Mouse (Mus musculus) granulocyte monocyte progenitor cell, adult 5-6 weeks (primary cell): ENCODE data around the gene Tedc1. TPM values are rescaled to one million over a fixed set of nuclear protein-coding genes. Genes with fewer than 3 reads are reported as not detected.

Experiments
- ATAC-seq: replicated peaks from 2 replicates; pipeline ENCODE4 v1.8.0; 2016; ENCODE audit warnings: mild to moderate bottlenecking, moderate TSS enrichment, inconsistent platforms; ENCODE audit not compliant: poor library complexity, severe bottlenecking
- total RNA-seq, 2 experiments: library from RNA; stranded (forward) in 1 of 2; stranded (reverse) in 1 of 2; fragments of 200-712, 200-1000 nt in 1 of 2; fragments of >200 nt in 1 of 2; fragmentation: Nextera tagmentation in 1 of 2; gene quantifications; 2 replicates each; pipeline ENCODE4 v1.2.3; 2014 to 2017

Gene Tedc1
- 6.5 and 11.1 TPM in 2 replicates for total RNA-seq (2014; fragmentation: Nextera tagmentation)
- 6.1 and 22.6 TPM in 2 replicates for total RNA-seq (2017)

DNA sequence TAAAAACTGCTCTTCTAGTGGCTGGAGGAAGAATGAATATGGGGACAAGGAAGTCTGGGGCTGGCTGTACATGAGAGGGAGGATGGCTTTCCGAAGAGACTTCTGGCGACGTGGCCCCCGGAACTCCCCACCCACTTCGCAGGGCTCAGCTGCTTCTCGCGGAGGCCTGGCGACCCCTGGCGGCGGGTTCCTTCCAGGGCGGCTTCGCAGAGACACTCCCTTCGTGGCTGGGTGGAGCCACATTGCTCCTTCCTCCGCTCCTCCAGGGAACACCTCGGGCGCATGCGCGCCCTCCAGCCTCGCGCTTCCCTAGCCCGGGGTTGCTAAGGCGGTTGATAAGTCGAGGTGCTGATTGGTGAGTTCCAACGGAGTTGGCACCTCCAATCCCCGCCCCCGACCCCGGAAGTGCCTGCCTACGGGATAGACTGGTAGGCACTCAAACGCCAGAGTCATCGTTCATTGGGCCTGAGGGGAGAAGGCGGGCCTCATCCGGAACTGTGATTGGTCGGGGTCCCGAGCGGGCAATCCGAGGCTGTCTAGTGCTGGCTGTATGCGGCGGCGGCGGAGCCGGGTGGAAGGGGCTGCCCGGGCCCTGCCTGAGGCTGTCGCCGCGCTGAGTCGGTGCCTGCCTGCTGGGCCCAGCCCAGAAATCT, at the start of gene Tedc1:
Gene Tedc1, plus strand, starts transcription at position 535 of the 653 bp plus-strand sequence.
- ATAC-seq, result peak; percentile 74

DNA sequence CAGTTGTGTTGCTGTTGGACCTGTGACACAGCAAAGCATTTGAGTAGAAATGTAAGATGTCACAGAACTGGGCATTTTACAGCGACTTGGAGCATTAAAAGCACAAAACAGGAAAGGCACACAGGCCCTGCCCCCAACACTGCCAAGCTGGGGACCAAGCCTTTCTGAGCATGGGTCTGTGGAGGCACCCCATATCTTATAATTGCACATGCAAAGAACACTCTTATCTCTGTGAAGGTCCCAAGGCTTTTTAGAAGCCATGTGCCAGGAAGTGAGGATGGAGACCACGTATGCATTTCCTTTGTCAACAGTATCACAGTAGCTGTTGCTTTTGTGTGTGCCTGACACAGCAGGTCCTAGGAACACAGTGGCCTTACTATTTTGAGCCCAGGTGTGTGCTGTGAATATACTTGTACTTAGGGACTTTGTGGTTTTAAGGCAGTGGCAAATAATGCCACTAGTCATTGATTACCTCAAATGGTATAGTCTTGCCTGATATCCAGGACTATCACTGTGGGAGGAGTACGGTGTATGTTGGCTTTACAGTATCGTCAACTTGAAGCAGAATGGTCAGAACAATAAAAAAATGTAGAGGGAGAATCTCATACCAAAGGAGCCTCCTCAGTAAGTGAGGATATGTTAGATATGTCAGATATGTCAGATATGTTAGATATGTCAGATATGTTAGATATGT, 48.6 kb upstream of the Tedc1 start:
- ATAC-seq, result no peak

DNA sequence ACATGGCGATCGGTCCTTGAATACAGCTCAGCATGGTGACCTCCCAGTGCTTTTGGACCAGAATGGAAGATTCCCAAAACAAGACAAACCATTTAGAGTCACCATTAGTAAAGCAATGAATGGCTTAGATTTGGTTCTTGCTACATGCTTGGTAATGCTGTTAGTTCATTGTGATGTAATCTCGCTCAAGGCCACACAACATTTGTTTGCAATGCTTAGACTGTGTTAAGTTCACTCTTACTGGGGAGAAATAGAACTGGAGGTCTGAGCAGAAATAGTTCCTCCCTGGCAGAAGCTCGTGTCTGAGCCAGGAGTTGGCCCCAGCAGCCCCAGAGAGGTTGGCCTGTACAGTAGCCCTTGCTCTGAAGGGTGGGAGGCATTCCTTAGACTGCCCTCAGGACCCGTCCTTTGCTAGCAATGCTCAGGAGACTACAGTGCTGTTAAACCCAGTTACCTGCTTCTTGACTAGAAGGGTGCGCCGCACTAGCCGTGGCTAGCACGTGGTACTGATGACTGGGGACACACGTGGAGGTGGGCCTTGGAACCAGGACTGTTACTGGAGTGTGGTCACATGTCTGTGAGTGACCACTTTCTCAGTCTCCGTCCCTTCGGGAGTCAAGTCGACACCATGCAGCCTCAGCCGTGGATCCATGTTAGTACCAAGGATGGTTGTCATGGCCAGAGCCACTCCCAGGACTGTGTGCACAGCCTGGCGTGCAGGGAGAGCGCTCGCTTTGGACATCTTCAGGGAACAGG, 47.5 kb upstream of the Tedc1 start:
- no peak for ATAC-seq

DNA sequence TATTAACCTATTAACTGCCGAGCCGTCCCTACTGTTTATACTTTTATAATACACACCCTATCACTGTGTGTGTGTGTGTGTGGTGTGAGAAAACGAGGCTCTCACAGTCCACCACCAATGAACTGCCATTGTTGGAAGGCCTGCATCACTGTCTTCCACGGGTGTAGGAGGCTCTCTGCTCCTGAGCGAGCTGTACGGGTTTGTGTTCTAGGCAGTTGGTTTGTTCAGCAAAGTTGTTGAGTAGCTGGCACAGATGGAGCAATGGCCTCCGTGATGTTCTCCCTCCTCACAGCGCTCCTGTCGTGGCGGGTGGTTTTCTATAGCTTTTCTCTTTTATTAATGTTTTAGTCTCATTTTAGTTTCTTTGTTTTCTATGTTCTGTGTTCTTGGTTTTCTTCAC, 46.4 kb upstream of the Tedc1 start:
- ATAC-seq, result no peak

DNA sequence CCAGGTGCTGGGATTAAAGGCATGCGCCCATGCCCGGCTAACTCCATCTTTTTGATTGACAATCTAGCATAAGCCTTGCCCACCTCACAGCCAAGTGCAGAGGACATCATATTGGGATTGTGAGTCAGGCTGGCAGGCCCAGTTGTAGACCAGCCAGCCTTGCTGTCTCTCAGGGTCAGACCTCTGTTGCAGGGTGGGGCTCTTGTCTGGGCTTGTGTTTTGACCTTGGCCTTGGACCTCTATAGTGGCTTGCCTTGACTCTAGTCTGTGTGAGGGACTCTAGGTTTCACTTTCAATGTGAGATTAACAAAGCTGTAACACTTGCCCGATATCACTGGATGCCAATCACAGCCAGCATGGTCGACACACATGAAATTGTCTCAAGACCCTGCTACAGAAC, 42.1 kb upstream of the Tedc1 start:
- ATAC-seq, result no peak

DNA sequence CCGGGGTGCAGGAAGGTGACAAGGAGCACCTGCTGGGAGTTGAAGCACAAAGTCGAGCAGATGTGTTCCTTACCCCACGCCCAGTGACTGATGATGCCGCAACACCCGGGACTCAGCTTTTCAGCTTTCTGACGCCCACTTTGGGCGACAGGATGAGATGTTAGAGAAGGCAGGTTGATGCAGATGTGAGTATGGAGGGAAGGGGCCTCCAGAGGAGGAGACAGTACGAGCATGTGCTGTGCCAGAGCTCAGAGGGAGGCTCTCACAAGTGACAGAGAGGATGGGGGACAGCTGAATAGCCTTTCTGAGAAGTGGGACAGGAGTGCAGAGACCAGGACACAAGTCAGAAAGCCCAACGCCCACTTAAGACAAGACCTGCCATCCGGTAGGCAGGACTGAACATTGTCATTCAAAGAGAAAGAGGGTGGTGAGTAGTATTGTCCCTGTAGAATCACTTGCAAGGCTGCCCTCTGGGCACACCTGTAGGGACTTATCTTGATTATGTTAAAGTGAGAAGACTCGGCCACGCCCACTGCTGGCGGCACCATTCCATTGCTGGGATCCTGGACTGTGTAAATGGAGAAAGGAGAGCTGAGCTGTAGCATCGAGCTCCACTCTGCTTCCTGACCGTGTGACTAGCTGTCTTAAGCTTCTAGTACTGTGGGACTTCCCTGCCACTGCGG, 41.2 kb upstream of the Tedc1 start:
- ATAC-seq, result no peak

DNA sequence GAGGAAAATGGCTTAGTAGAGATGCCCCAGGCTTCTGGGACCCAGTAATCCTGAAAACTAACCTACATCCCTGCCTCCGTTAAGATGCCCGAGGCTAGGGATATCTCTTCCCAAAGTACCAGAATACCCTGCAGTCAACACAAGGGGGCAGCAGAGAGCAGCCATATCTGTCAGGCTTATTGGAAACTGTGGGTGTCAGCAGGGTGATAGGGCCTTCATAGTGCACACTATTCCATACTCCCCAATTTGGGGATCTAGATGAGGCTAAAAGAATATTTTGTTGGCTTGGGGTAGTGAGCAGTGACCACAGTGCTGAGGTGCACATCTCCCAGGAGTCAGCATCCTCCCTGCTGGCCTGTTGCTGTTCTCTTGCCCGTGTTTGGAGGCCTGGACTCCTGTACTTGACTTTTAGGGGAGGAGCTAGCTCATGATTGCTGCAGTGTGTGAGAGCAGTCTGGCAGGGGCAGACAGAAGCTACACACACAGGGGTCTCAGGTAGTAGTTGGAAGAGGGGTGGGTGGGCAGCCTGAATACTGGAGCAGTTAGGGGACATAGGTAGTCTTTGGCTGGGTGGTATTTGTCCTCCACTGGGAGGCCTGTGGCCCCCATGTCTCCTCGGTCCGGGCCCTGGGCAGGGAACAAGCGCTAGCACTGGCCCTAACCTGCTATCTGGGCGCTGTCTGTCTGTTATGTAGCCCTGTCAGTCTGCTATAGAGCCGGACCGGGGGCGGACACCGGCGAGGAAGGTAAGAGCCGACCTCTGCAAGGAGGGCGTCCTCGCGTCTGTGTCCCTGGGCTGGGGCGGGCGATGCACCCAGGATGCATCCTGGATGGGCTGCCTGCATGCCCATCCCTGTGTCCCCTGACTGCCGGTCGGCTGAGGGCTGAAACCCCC, 36.5 kb upstream of the Tedc1 start:
- ATAC-seq, result peak; percentile 77

DNA sequence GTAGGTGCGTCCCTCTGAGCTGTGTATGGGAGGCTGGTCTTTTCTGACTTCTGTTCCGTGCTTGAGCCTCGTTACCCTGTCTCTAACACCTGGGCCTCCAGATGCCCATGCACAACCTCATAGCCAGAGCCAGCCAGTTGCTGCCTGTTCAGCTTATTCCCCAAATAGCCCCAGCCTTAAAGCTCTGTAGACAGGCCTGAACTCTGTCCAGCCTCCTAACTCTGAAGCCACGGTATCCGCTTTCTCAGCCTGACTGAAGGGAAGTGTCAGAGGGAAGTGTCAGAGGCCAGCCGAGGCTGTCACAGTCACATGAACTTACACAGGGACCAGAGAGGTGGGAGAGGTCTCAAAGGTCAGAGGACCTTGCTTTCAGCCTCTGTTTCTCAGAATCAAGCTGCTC, 31.5 kb upstream of the Tedc1 start:
- no peak for ATAC-seq

DNA sequence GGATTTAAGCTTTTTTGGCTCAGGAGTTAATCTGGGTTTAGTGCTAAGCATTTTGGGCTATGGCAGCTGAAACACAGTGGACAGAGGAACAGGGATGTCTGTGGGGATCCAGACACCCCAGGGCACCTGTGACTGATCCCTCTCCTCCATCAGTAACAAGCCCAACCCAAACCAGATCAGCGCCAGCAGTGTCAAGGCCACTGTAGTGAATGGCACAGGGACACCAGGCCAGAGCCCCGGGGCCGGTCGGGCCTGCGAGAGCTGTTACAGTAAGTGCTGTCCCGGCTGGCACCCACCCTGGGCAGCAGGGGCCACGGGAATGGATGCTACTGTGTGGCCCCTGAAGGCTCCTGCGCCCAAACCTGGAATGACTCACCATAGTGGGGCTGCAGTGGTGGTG, 25.5 kb upstream of the Tedc1 start:
- no peak for ATAC-seq

DNA sequence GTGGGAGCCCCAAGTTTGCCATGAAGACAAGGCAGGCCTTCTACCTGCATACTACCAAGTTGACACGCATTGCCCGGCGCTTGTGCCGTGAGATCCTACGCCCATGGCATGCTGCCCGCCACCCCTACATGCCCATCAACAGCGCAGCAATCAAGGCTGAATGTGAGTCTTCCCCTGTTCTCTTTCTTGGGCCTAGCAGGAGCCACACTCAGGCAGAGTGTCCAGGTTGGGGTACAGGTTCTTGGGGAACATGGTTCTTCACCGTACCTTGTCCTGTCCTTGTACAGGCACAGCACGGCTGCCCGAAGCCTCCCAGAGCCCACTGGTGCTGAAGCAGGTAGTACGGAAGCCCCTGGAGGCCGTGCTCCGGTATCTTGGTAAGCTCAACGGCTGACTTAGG, 24.6 kb upstream of the Tedc1 start:
- no peak for ATAC-seq

DNA sequence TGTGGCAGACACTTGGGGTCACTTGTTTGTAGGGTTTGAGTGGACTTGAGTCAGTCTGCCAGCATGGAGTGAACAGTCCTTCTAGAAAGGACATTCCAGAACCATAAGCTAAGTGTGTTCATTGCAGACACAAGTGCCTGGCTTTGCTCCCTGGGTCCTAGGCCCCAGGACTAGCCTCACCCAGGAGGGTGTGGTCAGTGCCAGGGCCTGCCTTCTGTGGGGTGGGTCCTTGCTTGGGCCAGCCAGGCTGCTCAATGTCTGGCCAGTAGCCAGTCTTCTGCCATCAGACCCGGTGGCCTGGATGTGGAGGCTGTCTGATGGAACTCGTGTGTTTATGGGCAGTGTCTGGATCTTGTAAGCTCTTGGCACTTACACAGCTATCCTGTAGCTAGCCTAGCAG, 23.7 kb upstream of the Tedc1 start:
- no peak for ATAC-seq

DNA sequence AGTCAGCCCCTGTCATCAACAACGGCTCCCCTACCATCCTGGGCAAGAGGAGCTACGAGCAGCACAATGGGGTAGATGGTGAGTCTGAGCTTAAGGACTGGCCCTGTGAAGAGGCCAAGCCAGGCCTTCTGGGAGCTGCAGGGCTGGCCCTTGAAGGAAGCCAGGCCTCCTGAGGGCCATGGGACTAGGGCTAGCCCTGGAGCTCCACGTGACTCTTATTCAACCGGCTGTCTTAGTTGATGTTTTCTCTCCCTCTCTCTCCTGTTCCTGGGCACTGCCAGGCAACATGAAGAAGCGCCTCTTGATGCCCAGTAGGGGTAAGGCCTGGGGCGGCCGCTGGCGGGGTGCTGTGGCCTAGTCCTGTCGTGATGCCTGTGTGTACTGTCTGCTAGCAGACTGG, 23.0 kb upstream of the Tedc1 start:
- no peak for ATAC-seq

DNA sequence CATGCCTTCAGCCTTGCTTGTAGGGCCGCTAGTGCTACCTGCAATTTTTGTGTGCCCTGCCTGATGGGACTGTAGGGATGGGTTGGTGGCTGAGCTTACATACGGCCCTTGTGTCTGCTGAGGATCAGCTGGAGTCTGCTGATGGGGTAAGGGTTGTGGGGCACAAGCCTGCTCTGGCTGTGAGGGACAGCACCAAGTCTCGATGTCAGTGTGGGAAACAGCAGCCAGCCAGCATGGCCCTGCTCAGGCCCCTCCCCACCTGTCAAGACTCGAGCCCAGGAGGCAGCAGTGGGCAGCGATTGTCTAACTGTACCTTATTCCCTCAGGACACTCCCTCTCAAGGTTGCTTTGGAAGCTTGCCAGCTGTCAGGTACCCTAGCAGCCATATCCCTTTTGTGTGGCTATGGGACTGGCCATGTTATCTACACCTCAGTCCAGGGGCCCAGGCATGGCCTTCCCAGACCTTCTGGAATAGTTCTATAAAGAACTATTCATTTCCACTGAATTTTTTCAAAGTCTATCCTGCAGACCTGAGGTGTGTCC, 22.3 kb upstream of the Tedc1 start:
- no peak for ATAC-seq

DNA sequence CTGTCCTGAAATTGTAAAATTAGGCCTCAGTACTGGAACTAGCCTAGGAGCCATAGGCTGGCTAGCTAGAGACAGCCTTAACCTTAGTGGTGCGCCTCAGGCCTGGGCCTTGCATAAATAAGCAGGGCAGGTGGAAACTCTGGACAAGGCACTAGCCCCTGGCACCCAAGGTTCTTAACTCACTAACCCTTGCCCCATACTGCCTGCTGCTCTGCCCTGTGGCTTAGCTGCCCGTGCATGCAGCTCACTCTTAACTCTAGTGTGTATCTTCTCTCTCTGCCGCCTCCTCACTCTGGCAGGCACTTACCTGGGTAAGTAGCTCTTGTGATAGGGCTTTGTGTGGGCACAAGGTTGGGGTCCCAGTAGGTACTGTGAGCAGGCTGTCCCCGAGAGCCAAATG, 21.7 kb upstream of the Tedc1 start:
- no peak for ATAC-seq

DNA sequence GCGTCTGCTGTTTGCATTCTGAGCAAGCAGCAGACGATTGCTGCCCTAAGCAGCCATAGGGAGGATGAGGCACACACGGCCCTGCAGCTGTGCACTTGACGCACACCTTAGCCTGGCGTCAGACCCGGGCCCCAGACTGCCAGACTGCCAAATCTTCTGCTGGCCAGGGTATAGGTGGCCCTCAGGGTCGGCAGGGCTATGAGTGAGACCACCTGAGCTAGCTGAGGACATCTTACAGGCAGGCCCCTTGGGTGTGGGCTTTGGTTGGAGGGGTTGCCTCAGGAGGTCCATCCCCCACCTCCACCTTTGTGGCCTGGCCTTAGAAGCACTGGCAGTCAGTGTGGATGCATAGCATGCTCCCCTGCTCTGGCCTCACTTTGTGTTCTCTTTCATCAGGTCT, 20.8 kb upstream of the Tedc1 start:
- no peak for ATAC-seq

DNA sequence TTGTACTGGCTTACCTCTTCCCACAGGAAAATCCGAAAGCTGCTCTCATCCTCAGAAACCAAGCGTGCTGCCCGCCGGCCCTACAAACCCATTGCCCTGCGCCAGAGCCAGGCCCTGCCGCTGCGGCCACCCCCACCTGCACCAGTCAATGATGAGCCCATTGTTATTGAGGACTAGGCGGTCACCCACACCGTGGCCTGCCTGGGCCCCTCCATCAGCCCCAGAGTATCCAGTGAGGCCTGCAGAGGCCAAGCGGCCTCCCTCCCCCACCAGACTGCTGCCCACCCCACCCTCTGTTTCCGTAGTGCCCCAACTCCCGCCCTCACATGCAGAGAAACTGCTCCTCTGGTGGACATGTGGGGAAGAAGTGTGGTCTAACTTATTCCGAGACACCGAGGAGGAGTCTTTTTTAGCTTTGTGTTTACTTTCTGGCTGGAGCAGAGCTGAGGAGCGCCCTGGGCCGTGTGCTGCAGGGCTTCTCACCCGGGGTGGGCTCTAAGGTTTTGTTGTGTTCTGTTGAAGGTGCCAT, 19.7 kb upstream of the Tedc1 start:
- ATAC-seq, result no peak

DNA sequence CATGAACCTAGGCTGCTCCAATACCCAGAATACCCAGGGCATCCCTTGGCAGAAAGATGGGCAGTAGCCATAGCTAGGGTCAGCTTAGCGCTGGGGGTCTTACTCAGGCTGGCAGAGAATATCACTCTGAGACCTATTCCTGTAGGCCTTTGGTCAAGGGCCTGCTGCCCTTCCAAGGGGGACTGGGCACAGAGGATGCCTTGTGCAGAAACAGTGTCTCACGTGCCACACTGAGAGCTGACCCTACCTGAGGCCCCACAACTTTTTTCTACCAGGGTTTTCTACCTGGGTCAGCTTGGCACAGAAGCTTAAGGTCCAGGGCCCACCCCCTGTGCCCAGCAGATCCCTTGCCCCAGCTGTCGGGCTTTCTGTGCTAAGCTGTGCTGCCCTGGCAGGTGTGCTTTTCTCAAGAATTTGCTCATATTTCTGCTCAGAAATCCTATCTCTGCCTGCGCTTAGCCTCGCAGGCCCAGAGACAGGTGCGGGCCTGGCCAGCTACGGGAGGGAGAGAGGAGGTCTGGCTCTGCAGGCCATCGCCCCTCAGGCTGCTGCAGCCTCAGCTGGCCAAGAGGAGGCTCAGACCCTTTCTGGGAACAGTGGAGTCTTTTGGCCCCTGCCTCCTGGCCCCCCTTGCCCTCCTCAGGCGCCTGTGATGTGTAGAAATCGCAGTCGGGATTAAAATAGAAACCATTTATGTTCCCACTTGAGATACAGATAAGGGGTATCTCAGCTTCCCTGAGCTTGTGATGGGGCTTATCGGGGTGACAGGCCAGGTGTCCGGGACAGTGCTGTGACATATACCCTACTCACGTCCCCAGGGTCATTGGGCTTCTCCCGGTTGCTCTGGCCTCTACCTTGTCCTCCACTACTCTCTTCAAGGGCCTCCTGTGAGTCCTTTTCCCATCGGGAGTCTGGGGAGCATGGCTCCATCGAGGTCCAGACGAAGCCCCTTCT, 18.7 kb upstream of the Tedc1 start:
- no peak for ATAC-seq

DNA sequence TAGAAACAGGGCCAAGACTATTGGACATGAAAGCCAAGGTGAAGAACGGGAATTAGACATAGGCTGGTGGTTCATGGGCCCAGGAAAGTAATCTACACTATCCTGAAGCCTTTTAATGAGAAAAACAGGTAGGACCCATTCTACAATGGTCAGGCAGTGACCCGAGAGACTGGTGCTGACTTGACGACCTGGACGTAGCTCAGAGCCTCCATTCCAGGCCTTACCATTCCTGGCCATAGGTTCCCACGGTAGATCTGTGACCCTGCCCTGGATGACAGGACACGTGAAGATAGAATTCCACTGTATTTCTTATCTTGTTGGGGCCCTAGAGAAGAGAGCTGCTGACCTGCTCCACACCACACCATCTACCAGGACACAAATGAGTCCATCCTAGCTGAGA, 17.9 kb upstream of the Tedc1 start:
- no peak for ATAC-seq
